Mouse (Mus musculus) adipocyte (in vitro differentiated cells): Measurements from ENCODE around the gene Snrnp35.
A peak's percentile ranks its signal among the peaks of the same experiment; 100 is the strongest.

Source experiments
- DNase-seq: peaks from one replicate; pipeline ENCODE4 v3.0.0-alpha.2; 2016; ENCODE audit warnings: low spot score

Gene Snrnp35

DNA sequence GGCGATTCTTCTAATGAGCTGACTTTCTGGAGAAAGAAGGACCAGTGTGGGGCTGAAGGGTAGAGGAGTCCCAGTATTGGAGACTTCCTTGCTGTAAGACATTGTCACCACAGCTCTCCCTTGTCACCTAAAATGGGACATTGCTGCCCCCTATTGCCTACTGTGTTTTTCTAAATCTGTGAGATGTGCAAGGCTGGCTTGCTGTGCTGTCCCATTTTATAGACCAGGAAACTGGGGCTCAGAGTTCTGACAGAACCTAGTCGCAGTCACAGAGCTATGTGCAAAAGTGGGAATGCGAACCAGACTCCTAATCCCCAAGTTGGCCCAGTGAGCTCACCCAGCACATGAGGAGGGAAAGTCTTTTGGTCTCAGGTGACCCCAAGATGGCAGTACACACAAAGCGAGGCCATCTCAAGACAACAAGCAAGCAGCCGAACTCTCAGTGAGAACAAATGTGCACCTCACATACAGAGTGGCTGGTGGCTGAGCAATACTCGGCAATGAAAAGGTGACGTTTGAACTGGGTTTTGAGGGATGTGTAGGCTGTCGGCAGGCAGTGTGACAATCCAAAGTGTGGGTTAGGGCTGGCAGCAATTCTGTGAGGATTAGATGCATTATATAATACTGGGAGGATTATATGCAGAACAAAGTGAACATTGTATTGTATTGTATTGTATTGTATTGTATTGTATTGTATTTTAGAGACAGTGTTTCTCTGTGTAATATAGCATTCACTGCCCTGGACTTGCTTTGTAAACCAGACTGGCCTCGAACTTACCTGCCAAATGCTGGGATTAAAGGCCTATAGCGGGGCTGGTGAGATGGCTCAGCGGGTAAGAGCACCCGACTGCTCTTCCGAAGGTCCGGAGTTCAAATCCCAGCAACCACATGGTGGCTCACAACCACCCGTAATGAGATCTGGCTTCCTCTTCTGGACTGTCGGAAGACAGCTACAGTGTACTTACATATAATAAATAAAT, 56.2 kb downstream of the Snrnp35 start:
- peak; percentile 79 for DNase-seq

DNA sequence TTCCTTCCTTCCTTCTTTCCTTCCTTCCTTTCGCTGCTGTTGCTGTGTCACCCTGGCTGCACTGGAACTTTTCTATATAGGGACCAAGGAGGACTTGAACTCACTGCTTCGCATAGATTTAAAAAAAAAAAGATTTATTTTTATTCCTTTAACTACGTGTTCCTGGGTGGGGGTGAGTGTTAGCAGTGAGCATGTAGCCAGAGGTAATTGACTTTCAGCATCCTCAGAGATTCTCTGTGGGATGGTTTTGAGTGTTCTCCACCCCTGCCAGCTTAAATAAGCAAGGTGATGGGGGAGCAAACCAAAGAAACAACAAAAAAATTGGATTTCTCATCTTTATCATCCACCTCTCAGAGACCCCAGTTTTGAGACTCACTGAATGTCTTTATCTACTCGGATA, 57.0 kb downstream of the Snrnp35 start:
- no peak for DNase-seq

DNA sequence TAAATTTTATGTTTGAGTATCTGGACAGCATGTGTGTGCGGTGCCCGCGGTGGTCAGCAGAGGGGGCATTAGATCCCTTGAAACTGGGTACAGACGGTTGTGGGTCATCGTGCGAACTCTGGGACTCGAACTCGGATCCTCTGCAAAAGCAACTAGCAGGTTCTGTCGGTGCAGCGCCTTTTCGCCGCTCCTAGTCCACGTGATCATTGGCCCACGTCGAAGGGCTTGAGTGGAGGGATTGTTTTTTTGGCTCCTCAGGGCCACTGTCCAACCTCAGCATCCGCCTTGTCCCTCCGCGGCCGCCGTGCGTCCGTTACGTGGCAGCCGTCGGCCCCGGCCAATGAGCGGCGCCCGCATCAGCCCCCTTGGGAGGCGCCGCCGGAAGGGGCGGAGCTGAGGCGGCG, 57.5 kb downstream of the Snrnp35 start, which contains the start of gene Tmed2:
Gene Tmed2, plus strand, starts transcription at position 313 of the 404 bp plus-strand sequence.
- DNase-seq = peak; percentile 96
